Comparison of ENCODE assay signal across 13 mouse cellular contexts in genomic region chr3:88224929-88225328, GRCm38 (mm10). TPM values are rescaled to one million over a fixed set of nuclear protein-coding genes. Genes with fewer than 3 reads are reported as not detected.
A peak's percentile ranks its signal among the peaks of the same experiment; 100 is the strongest.
DNase-seq lines count a peak whose midpoint lies in the region; ATAC-seq and TF ChIP-seq lines count a peak whose summit lies in the region.
"Had no signal": no experiment of that assay in that cellular context is flagged by ENCODE, and none has a peak within 500 bp of the region (broad histone marks: within the 10 kb centered on the region; RNA-seq: fewer than 3 reads in every experiment).

No protein-coding gene starts in this region.

- TF ChIP-seq POLR2A in cortical plate, adult 2 months (IDR thresholded peaks at IDR 0.05; ENCODE audit: extremely low read depth, insufficient read depth, low read length), result no peak

- no peak overlapping the region for H3K4me3 ChIP-seq in cortical plate, adult 2 months (ENCODE audit: insufficient read depth, low read length)
- H3K4me3 ChIP-seq in hindbrain, embryonic 10.5 days, result no peak overlapping the region
- H3K4me3 ChIP-seq in midbrain, embryonic 16.5 days (ENCODE audit: low read depth, low read length), result no peak overlapping the region
- H3K4me3 ChIP-seq: heart, embryonic 13.5 days; megakaryocyte, embryonic 14.5 days had no signal

- 58% methylated on average over 2 of the region's 2 CpGs for WGBS in hindbrain, embryonic 10.5 days
- 63% methylated on average over 2 of the region's 2 CpGs for whole genome bisulfite sequencing in midbrain, embryonic 16.5 days

- no peak overlapping the region for H3K4me2 ChIP-seq in midbrain, embryonic 16.5 days (ENCODE audit: low read length)
- H3K4me2 ChIP-seq: heart, embryonic 13.5 days; lung, embryonic 14.5 days had no signal

- TF ChIP-seq CTCF in cortical plate, adult 2 months (IDR thresholded peaks at IDR 0.05; ENCODE audit: extremely low read depth, insufficient read depth, low read length), result no peak

- H3K4me1 ChIP-seq in cortical plate, adult 2 months (ENCODE audit: control insufficient read depth, insufficient read depth, low read length), result peaks cover 26% of the 10 kb centered on the region
- peaks cover 68% of the 10 kb centered on the region for H3K4me1 ChIP-seq in hindbrain, embryonic 10.5 days (replicated peaks)
- peaks cover 33% of the 10 kb centered on the region for H3K4me1 ChIP-seq in midbrain, embryonic 16.5 days (ENCODE audit: control insufficient read depth, insufficient read depth, low read length)
- H3K4me1 ChIP-seq: heart, embryonic 13.5 days; megakaryocyte, embryonic 14.5 days had no signal

- H3K9ac ChIP-seq in midbrain, embryonic 16.5 days (ENCODE audit: low read depth, low read length), result 0 out of 2 replicates have a peak overlapping the region, but pooled peaks have one; percentile 4
- H3K9ac ChIP-seq: heart, embryonic 13.5 days; lung, embryonic 14.5 days had no signal

- H3K27me3 ChIP-seq in hindbrain, embryonic 10.5 days (ENCODE audit: insufficient read depth, poor library complexity, severe bottlenecking), result peaks cover 98% of the 10 kb centered on the region
- H3K27me3 ChIP-seq in midbrain, embryonic 16.5 days (ENCODE audit: control insufficient read depth, insufficient read depth, low read depth, low read length), result peaks cover 3% of the 10 kb centered on the region

- DNase-seq in Muller cell, postnatal 12 days (ENCODE audit: inconsistent ontology term), result peak; percentile 18
- no peak for DNase-seq in hindbrain, embryonic 10.5 days (ENCODE audit: low spot score)
- no peak for DNase-seq in ovary, adult 18-20 months (ENCODE audit: low spot score)
- no peak for DNase-seq in kidney, postnatal 25 days
- DNase-seq: cerebellum, adult 9-10 months; kidney, adult 8-10 months; lung, embryonic 14.5 days; right cerebral cortex, postnatal 14 days had no signal

- no peaks in the 10 kb centered on the region for H3K9me3 ChIP-seq in hindbrain, embryonic 10.5 days
- no peaks in the 10 kb centered on the region for H3K9me3 ChIP-seq in midbrain, embryonic 16.5 days (replicated peaks; ENCODE audit: control insufficient read depth, low read length, poor library complexity, severe bottlenecking)
- H3K9me3 ChIP-seq: heart, embryonic 13.5 days had no signal

- H3K36me3 ChIP-seq in hindbrain, embryonic 10.5 days, result peaks cover 29% of the 10 kb centered on the region; the same call in 1 of the 2 replicates
- H3K36me3 ChIP-seq in midbrain, embryonic 16.5 days (ENCODE audit: control insufficient read depth, insufficient read depth, low read length), result peaks cover 12% of the 10 kb centered on the region
- H3K36me3 ChIP-seq: heart, embryonic 13.5 days had no signal

- peak overlapping the region; percentile 67 for H3K27ac ChIP-seq in cortical plate, adult 2 months (ENCODE audit: insufficient read depth, low read length)
- H3K27ac ChIP-seq in hindbrain, embryonic 10.5 days, result peak overlapping the region; percentile 69; the same call in 1 of the 2 replicates
- H3K27ac ChIP-seq in midbrain, embryonic 16.5 days (ENCODE audit: low read length), result peak overlapping the region; percentile 84
- H3K27ac ChIP-seq: heart, embryonic 13.5 days had no signal

- ATAC-seq in midbrain, embryonic 16.5 days, result no peak
- no peak for ATAC-seq in activated CD4-positive, CD25-positive, alpha-beta regulatory T cell, adult 4 months

RNA-seq across cellular contexts. Expression of gene Rhbg, which starts 29.6 kb away (rescaled TPM):
- polyA plus RNA-seq in cortical plate, adult 2 months (2012; rRNA removed), result not detected in 2 replicates
- not detected in 2 replicates for polyA plus RNA-seq in hindbrain, embryonic 10.5 days (2016; fragmentation: Nextera tagmentation; extraction: Ambion mirVana)
- polyA plus RNA-seq in midbrain, embryonic 16.5 days (2015; fragmentation: Nextera tagmentation; extraction: Ambion mirVana), result 0.18 and 0.21 TPM in 2 replicates
- polyA plus RNA-seq in activated CD4-positive, CD25-positive, alpha-beta regulatory T cell, adult 4 months (2017; shearing (Covaris generic)), result not detected
- polyA plus RNA-seq: lung, embryonic 14.5 days had no signal
